Mouse (Mus musculus) granulocyte monocyte progenitor cell, adult 5-6 weeks (primary cell): Measurements from ENCODE around the gene Ucp3. TPM values are rescaled to one million over a fixed set of nuclear protein-coding genes. Genes with fewer than 3 reads are reported as not detected.
"Not testable (repeated sequence)": the region's sequence is repeated elsewhere in the genome, so short reads cannot be mapped to it uniquely, and the experiment has no call there.

ENCODE experiments used
- ATAC-seq: replicated peaks from 2 replicates; pipeline ENCODE4 v1.8.0; 2016; ENCODE audit warnings: mild to moderate bottlenecking, moderate TSS enrichment, inconsistent platforms; ENCODE audit not compliant: poor library complexity, severe bottlenecking
- total RNA-seq, 2 experiments: library from RNA; stranded (forward) in 1 of 2; stranded (reverse) in 1 of 2; fragments of 200-712, 200-1000 nt in 1 of 2; fragments of >200 nt in 1 of 2; fragmentation: Nextera tagmentation in 1 of 2; gene quantifications; 2 replicates each; pipeline ENCODE4 v1.2.3; 2014 to 2017

Ucp3 gene
- total RNA-seq, 2 experiments from 2014 or later = not detected

GRCm38 (mm10) chr7:100470796-100471406 lies 1.9 kb upstream of the Ucp3 start:
- no peak for ATAC-seq

DNA sequence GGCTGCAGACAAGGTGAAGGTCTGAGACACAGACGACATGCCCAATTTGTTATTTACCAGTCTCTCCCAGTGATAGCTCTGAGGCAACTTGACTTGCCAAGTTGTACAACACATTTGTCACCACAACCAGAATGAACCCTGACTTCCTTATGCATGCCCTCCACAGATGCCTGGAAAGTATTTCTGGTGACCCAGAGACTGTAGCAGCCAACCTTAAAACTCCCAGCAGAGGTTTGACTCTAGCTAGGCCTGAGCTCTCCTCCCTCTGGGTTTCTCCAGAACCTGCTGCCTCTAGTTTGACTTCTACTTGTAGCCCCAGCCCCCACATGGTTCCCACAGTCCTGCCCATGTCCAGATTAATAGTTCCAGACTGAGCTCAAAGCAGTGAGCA lies 1.4 kb upstream of the Ucp3 start:
- ATAC-seq = no peak

GRCm38 (mm10) chr7:100473846-100474454 lies 1.2 kb downstream of the Ucp3 start:
- ATAC-seq = no peak

- no peak for ATAC-seq
Observed at GRCm38 (mm10) chr7:100474680-100475079, 1.9 kb downstream of the Ucp3 start.

- no peak for ATAC-seq
Observed at GRCm38 (mm10) chr7:100479100-100479822, 6.5 kb downstream of the Ucp3 start.

GRCm38 (mm10) chr7:100479823-100480164 lies 7.0 kb downstream of the Ucp3 start:
- no peak for ATAC-seq

GRCm38 (mm10) chr7:100480175-100480574 lies 7.4 kb downstream of the Ucp3 start:
- no peak for ATAC-seq

GRCm38 (mm10) chr7:100482046-100482445 lies 9.3 kb downstream of the Ucp3 start:
- ATAC-seq = not testable (repeated sequence)

DNA sequence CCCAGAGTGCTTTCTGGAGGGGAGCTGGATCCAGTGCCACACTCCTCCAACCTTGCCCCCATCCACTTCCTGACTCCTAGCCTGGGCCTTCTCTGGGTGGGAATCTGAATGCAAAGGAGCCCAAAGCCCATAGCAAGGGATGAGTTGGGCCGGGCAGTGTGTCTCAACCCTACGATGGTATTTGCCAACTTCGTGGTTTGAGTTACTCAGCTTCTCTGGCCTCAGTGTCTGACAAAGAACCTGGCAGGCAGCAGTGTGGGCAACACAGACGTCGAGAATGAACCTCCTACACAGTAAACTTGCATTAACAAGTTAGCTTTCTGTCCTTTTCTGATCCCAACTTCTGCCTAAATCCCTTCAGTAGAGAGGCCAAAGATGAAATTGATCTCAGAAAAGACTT lies 11.7 kb downstream of the Ucp3 start:
- peak; percentile 88 for ATAC-seq

GRCm38 (mm10) chr7:100487301-100487700 lies 14.5 kb downstream of the Ucp3 start:
- ATAC-seq = 0 out of 2 replicates have a peak, but pooled peaks have one; percentile 23

- ATAC-seq = no peak
Observed at GRCm38 (mm10) chr7:100488474-100489048, 15.8 kb downstream of the Ucp3 start.

- ATAC-seq = no peak
Observed at GRCm38 (mm10) chr7:100492391-100493116, 19.8 kb downstream of the Ucp3 start.

DNA sequence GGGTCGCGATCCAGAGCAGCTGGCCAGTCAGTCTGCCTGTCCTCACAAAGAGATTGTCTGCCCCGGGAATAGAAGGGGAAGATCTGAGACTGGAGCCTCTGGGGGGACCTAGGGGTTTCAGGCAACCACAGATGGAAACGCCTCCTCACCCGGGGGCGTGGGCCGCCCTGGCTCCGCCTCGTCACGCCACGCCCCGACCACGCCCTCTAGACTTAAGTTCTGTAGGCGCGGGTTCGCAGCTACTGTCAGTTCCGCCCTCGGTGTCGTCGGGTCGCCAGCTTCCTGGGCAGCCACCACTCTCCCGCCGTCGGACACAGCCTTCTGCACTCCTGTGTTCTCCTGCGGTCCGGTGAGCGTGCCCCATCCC lies 20.3 kb downstream of the Ucp3 start, which contains the start of gene Ucp2:
Gene Ucp2 (plus strand): TSS at position 221 of the 367 bp plus-strand sequence.
- peak; percentile 75 for ATAC-seq

DNA sequence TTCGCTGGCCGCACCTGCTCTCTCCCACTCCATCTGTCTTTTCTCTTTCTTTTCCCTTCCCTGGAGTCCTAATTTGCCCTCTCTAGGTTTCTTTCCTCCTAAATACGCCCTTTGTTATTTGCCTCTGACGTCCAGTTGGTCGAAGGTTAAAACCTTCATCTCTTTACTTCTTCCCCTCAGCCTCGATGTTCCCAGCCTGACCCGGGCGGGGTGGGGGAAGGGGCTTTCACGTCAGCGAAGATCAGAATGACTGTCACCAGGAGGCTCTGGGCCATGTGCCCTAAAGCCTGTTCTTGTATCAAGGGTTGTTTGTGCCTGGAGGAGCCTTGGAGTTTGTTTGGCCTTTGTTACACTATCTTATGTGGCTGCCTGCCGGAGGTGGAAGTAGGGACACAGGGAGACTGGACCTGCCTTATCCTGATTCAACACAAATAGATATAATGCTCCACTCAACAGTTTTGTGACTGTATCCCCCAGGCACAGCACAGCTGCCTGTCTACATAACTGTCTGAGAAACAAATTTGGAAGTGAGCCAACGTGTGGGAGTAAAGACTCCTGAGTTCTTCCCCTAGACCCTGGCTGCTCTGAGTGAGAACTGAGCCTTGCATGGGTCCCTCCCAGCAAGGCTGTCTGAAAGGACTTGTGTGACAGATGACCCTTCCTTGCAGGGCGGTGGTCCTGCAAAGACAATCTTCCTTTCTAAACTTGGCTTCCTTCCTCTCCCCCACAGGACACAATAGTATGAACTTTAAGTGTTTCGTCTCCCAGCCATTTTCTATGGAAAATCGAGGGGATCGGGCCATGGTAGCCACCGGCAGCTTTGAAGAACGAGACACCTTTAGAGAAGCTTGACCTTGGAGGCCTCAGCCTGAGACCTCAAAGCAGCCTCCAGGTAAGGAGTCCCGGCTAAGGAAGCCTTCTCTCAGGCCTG lies 21.0 kb downstream of the Ucp3 start:
- ATAC-seq = peak; percentile 1; the same call in 1 of the 2 replicates

DNA sequence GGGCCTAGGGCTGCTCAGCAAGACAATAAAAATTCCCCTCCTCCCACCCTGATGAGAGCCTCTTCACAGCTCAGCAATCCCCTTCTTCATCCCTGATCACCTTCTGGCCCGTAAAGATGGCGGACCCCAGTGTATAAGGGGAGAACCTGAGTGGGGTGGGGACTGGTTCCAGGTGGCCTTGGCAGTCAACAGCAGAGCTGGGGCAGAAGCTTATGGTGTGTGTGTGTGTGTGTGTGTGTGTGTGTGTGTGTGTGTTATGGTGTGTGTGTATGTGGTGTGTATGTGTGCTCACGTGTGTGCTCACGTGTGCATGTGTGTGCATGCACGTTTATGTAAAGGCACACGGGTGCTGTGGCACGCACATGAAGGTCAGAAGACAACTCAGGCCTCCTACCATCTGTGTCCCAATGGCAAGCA lies 21.6 kb downstream of the Ucp3 start:
- no peak for ATAC-seq

DNA sequence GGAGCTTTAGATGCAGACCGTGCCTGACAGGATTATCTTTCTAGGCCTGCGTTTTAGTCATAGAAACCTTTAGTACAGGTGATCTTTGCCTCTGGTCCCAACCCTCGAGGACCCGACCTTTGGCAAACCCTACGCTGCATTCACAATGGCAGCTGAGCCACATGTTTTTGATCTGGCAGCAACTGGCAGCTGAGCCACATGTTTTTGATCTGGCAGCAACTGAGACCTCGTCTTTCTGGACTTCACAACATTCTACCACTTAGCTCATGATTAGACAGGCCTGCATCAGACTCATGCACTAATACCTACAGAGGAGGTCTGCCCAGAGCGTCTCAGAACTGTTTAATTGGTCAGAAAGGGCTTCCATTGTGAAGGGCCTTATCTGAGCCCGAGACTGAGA lies 22.3 kb downstream of the Ucp3 start:
- no peak for ATAC-seq

- peak; percentile 69 for ATAC-seq
Observed at GRCm38 (mm10) chr7:100495581-100496251, 22.9 kb downstream of the Ucp3 start.

GRCm38 (mm10) chr7:100496371-100496770 lies 23.6 kb downstream of the Ucp3 start:
- no peak for ATAC-seq

DNA sequence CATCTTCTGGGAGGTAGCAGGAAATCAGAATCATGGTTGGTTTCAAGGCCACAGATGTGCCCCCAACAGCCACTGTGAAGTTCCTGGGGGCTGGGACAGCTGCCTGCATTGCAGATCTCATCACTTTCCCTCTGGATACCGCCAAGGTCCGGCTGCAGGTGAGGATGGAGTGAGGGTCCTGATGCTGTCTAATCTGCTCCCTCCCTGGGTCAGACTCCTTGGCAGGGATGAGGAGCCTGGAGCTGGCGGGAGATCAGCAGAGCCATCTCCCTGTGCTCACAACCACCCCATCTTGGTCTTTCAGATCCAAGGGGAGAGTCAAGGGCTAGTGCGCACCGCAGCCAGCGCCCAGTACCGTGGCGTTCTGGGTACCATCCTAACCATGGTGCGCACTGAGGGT lies 24.0 kb downstream of the Ucp3 start:
- no peak for ATAC-seq
